Mouse (Mus musculus): ENCODE results near the gene Wrnip1. TPM values are rescaled to one million over a fixed set of nuclear protein-coding genes. Genes with fewer than 3 reads are reported as not detected.

The Wrnip1 gene
- polyA plus RNA-seq (2014; fragmentation: Nextera tagmentation; extraction: Ambion mirVana): 14.1 and 19.0 TPM in 2 replicates

- under 1% methylated on average over 48 of the region's 51 CpGs for WGBS
- no peaks in the 10 kb centered on the region for H3K27me3 ChIP-seq (ENCODE audit: control insufficient read depth, insufficient read depth, low read length)
- H3K27ac ChIP-seq (ENCODE audit: low read depth, low read length): peak within 1 kb of the TSS; percentile 30; the same call in 1 of the 2 replicates
- H3K9me3 ChIP-seq (ENCODE audit: control insufficient read depth, low read length): no peaks in the 10 kb centered on the region
- peak; percentile 97 for ATAC-seq (ENCODE audit: low FRiP score, low TSS enrichment)
- H3K36me3 ChIP-seq (ENCODE audit: control insufficient read depth, insufficient read depth, low read length): peaks cover 10% of the 10 kb centered on the region
- peaks cover 10% of the 10 kb centered on the region; the same call in 1 of the 2 replicates for H3K4me1 ChIP-seq (ENCODE audit: control insufficient read depth, insufficient read depth, low read length)
- H3K4me2 ChIP-seq (replicated peaks; ENCODE audit: low read depth, low read length): peak within 1 kb of the TSS; percentile 92
- peak within 1 kb of the TSS; percentile 84 for H3K4me3 ChIP-seq (ENCODE audit: low read length)
- peak within 1 kb of the TSS; percentile 85 for H3K9ac ChIP-seq (ENCODE audit: low read depth, low read length)
Observed at GRCm38 (mm10) chr13:32801693-32802221, at the start of gene Wrnip1. TSS of gene Wrnip1 (plus strand) at chr13:32802038.

GRCm38 (mm10) chr13:32752066-32752657 is 49.7 kb upstream of the Wrnip1 start:
- no peaks in the 10 kb centered on the region for H3K36me3 ChIP-seq (ENCODE audit: control insufficient read depth, insufficient read depth, low read length)
- no peak overlapping the region for H3K9ac ChIP-seq (ENCODE audit: low read depth, low read length)
- no peak overlapping the region for H3K4me3 ChIP-seq (ENCODE audit: low read length)
- no peaks in the 10 kb centered on the region for H3K9me3 ChIP-seq (ENCODE audit: control insufficient read depth, low read length)
- WGBS: 5% methylated on average over 4 of the region's 4 CpGs
- H3K4me2 ChIP-seq (replicated peaks; ENCODE audit: low read depth, low read length): no peak overlapping the region
- H3K4me1 ChIP-seq (ENCODE audit: control insufficient read depth, insufficient read depth, low read length): peaks cover 11% of the 10 kb centered on the region; the same call in 1 of the 2 replicates
- no peaks in the 10 kb centered on the region for H3K27me3 ChIP-seq (ENCODE audit: control insufficient read depth, insufficient read depth, low read length)
- H3K27ac ChIP-seq (ENCODE audit: low read depth, low read length): peak overlapping the region; percentile 66; the same call in 1 of the 2 replicates
- peak; percentile 89 for ATAC-seq (ENCODE audit: low FRiP score, low TSS enrichment)

- Histone ChIP-seq H3K4me1 (ENCODE audit: control insufficient read depth, insufficient read depth, low read length) (no peaks in the 10 kb centered on the region), H3K27me3 (ENCODE audit: control insufficient read depth, insufficient read depth, low read length) (no peaks in the 10 kb centered on the region), H3K4me2 (replicated peaks; ENCODE audit: low read depth, low read length) (no peak overlapping the region), H3K9ac (ENCODE audit: low read depth, low read length) (no peak overlapping the region), H3K27ac (ENCODE audit: low read depth, low read length) (no peak overlapping the region), H3K9me3 (ENCODE audit: control insufficient read depth, low read length) (no peaks in the 10 kb centered on the region), H3K36me3 (ENCODE audit: control insufficient read depth, insufficient read depth, low read length) (no peaks in the 10 kb centered on the region), H3K4me3 (ENCODE audit: low read length) (no peak overlapping the region)
- no peak for ATAC-seq (ENCODE audit: low FRiP score, low TSS enrichment)
- 30% methylated on average over 4 of the region's 4 CpGs for WGBS
Observed at GRCm38 (mm10) chr13:32759036-32759435, 42.8 kb upstream of the Wrnip1 start.

GRCm38 (mm10) chr13:32760795-32761194 is 41.0 kb upstream of the Wrnip1 start:
- Histone ChIP-seq H3K4me1 (ENCODE audit: control insufficient read depth, insufficient read depth, low read length) (no peaks in the 10 kb centered on the region), H3K4me2 (replicated peaks; ENCODE audit: low read depth, low read length) (no peak overlapping the region), H3K4me3 (ENCODE audit: low read length) (no peak overlapping the region), H3K9ac (ENCODE audit: low read depth, low read length) (no peak overlapping the region), H3K36me3 (ENCODE audit: control insufficient read depth, insufficient read depth, low read length) (no peaks in the 10 kb centered on the region), H3K27me3 (ENCODE audit: control insufficient read depth, insufficient read depth, low read length) (no peaks in the 10 kb centered on the region), H3K27ac (ENCODE audit: low read depth, low read length) (no peak overlapping the region), H3K9me3 (ENCODE audit: control insufficient read depth, low read length) (no peaks in the 10 kb centered on the region)
- ATAC-seq (ENCODE audit: low FRiP score, low TSS enrichment): no peak
- WGBS: 84% methylated on average over 2 of the region's 2 CpGs

GRCm38 (mm10) chr13:32763141-32763540 is 38.7 kb upstream of the Wrnip1 start:
- no peaks in the 10 kb centered on the region for H3K36me3 ChIP-seq (ENCODE audit: control insufficient read depth, insufficient read depth, low read length)

GRCm38 (mm10) chr13:32764448-32764847 is 37.4 kb upstream of the Wrnip1 start:
- H3K4me2 ChIP-seq (replicated peaks; ENCODE audit: low read depth, low read length): no peak overlapping the region
- H3K9ac ChIP-seq (ENCODE audit: low read depth, low read length): no peak overlapping the region
- no peak overlapping the region for H3K4me3 ChIP-seq (ENCODE audit: low read length)
- H3K27ac ChIP-seq (ENCODE audit: low read depth, low read length): no peak overlapping the region
- H3K36me3 ChIP-seq (ENCODE audit: control insufficient read depth, insufficient read depth, low read length): no peaks in the 10 kb centered on the region
- no peaks in the 10 kb centered on the region for H3K27me3 ChIP-seq (ENCODE audit: control insufficient read depth, insufficient read depth, low read length)
- 38% methylated on average over 7 of the region's 7 CpGs for WGBS
- no peak for ATAC-seq (ENCODE audit: low FRiP score, low TSS enrichment)
- no peaks in the 10 kb centered on the region for H3K4me1 ChIP-seq (ENCODE audit: control insufficient read depth, insufficient read depth, low read length)
- H3K9me3 ChIP-seq (ENCODE audit: control insufficient read depth, low read length): no peaks in the 10 kb centered on the region

More at GRCm38 (mm10) chr13:32763141-32763540, 38.7 kb upstream of the Wrnip1 start:
- no peaks in the 10 kb centered on the region for H3K27me3 ChIP-seq (ENCODE audit: control insufficient read depth, insufficient read depth, low read length)
- H3K9ac ChIP-seq (ENCODE audit: low read depth, low read length): no peak overlapping the region
- ATAC-seq (ENCODE audit: low FRiP score, low TSS enrichment): no peak
- no peak overlapping the region for H3K27ac ChIP-seq (ENCODE audit: low read depth, low read length)
- no peak overlapping the region for H3K4me3 ChIP-seq (ENCODE audit: low read length)
- 88% methylated on average over 3 of the region's 3 CpGs for WGBS
- no peaks in the 10 kb centered on the region for H3K4me1 ChIP-seq (ENCODE audit: control insufficient read depth, insufficient read depth, low read length)
- no peaks in the 10 kb centered on the region for H3K9me3 ChIP-seq (ENCODE audit: control insufficient read depth, low read length)
- H3K4me2 ChIP-seq (replicated peaks; ENCODE audit: low read depth, low read length): no peak overlapping the region

GRCm38 (mm10) chr13:32768104-32768503 is 33.7 kb upstream of the Wrnip1 start:
- H3K4me1 ChIP-seq (ENCODE audit: control insufficient read depth, insufficient read depth, low read length): no peaks in the 10 kb centered on the region
- no peak overlapping the region for H3K27ac ChIP-seq (ENCODE audit: low read depth, low read length)
- no peaks in the 10 kb centered on the region for H3K36me3 ChIP-seq (ENCODE audit: control insufficient read depth, insufficient read depth, low read length)
- no peak overlapping the region for H3K9ac ChIP-seq (ENCODE audit: low read depth, low read length)
- 9% methylated on average over 4 of the region's 4 CpGs for WGBS
- no peak overlapping the region for H3K4me3 ChIP-seq (ENCODE audit: low read length)
- no peak overlapping the region for H3K4me2 ChIP-seq (replicated peaks; ENCODE audit: low read depth, low read length)
- ATAC-seq (ENCODE audit: low FRiP score, low TSS enrichment): no peak
- no peaks in the 10 kb centered on the region for H3K27me3 ChIP-seq (ENCODE audit: control insufficient read depth, insufficient read depth, low read length)
- no peaks in the 10 kb centered on the region for H3K9me3 ChIP-seq (ENCODE audit: control insufficient read depth, low read length)

- H3K4me2 ChIP-seq (replicated peaks; ENCODE audit: low read depth, low read length): no peak overlapping the region
- ATAC-seq (ENCODE audit: low FRiP score, low TSS enrichment): no peak
- H3K4me3 ChIP-seq (ENCODE audit: low read length): no peak overlapping the region
Observed at GRCm38 (mm10) chr13:32769960-32770359, 31.9 kb upstream of the Wrnip1 start.

GRCm38 (mm10) chr13:32775889-32776288 is 25.9 kb upstream of the Wrnip1 start:
- H3K4me1 ChIP-seq (ENCODE audit: control insufficient read depth, insufficient read depth, low read length): 0 out of 2 replicates have a peak, but pooled peaks cover 3% of the 10 kb centered on the region
- H3K9ac ChIP-seq (ENCODE audit: low read depth, low read length): no peak overlapping the region
- no peaks in the 10 kb centered on the region for H3K27me3 ChIP-seq (ENCODE audit: control insufficient read depth, insufficient read depth, low read length)
- H3K4me2 ChIP-seq (replicated peaks; ENCODE audit: low read depth, low read length): no peak overlapping the region
- WGBS: 90% methylated on average over 9 of the region's 9 CpGs
- H3K4me3 ChIP-seq (ENCODE audit: low read length): no peak overlapping the region
- no peak overlapping the region for H3K27ac ChIP-seq (ENCODE audit: low read depth, low read length)
- H3K9me3 ChIP-seq (ENCODE audit: control insufficient read depth, low read length): no peaks in the 10 kb centered on the region
- H3K36me3 ChIP-seq (ENCODE audit: control insufficient read depth, insufficient read depth, low read length): no peaks in the 10 kb centered on the region
- no peak for ATAC-seq (ENCODE audit: low FRiP score, low TSS enrichment)

More at GRCm38 (mm10) chr13:32769960-32770359, 31.9 kb upstream of the Wrnip1 start:
- Histone ChIP-seq H3K9ac (ENCODE audit: low read depth, low read length) (no peak overlapping the region), H3K9me3 (ENCODE audit: control insufficient read depth, low read length) (no peaks in the 10 kb centered on the region), H3K27ac (ENCODE audit: low read depth, low read length) (no peak overlapping the region), H3K27me3 (ENCODE audit: control insufficient read depth, insufficient read depth, low read length) (no peaks in the 10 kb centered on the region), H3K4me1 (ENCODE audit: control insufficient read depth, insufficient read depth, low read length) (no peaks in the 10 kb centered on the region), H3K36me3 (ENCODE audit: control insufficient read depth, insufficient read depth, low read length) (no peaks in the 10 kb centered on the region)
- WGBS: 18% methylated on average over 3 of the region's 3 CpGs

Measured in kidney, embryonic 14.5 days (tissue).